Mouse (Mus musculus) fat pad, adult 2 months (tissue): ENCODE measurements at regions not wholly inside any gene's neighbourhood (a gene's known extent, or its start where the extent isn't known, plus 50 kb on each side); places are given as distances from the start of the nearest gene placed in this dataset.

ENCODE experiments used
- DNase-seq: peaks from one replicate; pipeline ENCODE4 v3.0.0-alpha.2; 2011; ENCODE audit warnings: low read depth, low spot score; ENCODE audit errors: extremely low read depth

DNA sequence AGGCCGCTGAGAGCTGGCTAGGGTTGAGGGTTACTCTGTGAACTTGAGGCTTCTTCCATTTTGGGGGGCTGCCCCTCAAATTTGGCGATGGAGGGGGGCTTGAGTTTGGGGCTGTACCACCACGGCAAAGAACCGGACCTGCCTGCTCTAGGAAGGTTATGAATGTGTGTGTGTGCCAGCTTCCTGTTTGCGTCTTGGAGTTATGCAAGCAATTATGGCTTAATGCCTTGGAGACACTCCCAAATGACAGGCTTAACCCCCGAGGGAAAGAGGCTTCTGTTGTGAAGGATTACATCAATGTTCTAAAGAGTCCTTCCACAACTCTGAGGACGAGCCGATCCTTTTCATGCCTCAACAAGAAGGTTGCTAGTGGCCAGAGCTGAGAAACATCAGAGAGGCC lies 294.1 kb downstream of the Bcl11a start:
- peak; percentile 96 for DNase-seq

DNA sequence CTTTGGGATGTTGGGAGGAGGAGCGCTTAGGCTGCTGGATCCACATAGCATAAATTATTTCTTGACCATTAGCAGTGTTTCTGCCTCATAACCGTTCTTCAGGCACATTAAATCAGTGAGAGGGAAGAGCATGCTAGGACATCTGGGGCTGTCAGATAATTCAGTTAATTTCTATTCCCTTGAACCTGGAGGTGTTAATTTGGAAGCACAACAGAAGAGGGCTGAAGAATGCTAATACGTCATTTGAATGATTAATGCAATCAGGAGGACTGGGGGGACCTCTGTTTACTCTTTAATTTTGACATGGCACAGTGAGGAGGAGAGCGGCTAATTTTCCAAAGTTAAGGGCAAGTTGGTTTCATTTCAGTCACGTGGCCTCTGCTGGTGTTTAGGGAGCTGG lies 294.8 kb downstream of the Bcl11a start:
- no peak for DNase-seq

DNA sequence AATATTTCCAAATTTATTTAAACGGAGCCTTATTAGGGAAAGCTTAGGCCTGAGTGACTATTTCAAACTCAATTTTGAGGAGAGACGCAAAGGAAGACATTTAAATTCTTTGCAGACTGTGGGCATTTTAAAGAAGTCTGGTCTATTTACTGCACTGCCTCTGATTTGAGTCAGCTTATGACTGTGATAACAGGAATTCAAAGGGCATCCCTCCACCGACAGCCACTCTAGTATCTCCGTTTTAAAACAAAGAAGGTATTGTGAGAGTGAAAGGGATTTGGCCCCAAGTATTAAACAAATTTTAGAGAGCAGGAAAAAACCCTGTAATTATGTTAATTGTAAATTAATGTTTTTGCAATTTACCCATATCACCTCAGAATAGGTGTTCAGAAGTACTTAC lies 295.4 kb downstream of the Bcl11a start:
- DNase-seq, result no peak

- DNase-seq, result no peak
Observed at GRCm38 (mm10) chr11:24377530-24377929, 299.7 kb downstream of the Bcl11a start.

DNA sequence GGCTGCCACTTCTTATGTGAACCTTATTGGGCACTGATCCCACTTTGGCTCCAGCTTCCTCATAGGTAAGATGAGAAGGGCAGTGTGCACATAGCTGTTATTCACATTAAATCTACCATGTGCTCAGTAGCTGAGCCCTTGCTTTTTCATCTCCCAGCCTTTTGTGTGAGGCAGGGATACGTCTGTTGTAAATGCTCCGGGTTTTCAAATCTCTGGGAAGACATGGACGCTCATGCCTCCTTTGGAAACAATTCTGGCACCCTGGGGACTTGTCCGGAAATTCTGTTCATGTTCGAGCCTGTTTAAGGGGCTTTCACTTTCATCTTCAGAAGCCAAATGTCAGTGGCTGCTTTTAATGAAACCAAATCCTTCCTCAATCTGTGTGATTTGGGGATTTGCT lies 312.7 kb downstream of the Bcl11a start:
- DNase-seq, result no peak

- DNase-seq, result no peak
Observed at GRCm38 (mm10) chr11:24391385-24391784, 313.5 kb downstream of the Bcl11a start.

- no peak for DNase-seq
Observed at GRCm38 (mm10) chr11:24395478-24395877, 317.6 kb downstream of the Bcl11a start.

DNA sequence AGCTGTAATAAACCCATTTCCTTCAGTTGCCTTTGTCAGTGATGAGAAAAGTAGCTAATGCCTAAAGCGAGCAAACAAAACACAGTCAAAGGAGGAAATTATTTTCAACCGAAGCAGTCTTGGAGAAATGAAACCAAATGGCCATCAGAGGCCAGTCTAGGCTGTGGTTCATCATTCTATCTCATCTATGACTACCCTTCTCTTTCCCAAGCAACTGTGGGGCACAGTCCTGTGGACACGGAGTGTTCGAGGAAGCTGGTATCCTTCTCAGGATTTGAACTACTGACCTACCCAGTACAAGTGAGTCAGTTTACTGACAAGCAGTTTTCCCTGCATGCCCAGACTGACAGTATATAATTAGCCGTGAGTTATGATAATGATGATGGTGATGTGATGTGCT lies 319.1 kb downstream of the Bcl11a start:
- no peak for DNase-seq

GRCm38 (mm10) chr11:24397710-24398109 lies 319.9 kb downstream of the Bcl11a start:
- no peak for DNase-seq

GRCm38 (mm10) chr11:24401151-24401550 lies 323.3 kb downstream of the Bcl11a start:
- DNase-seq, result peak; percentile 39

- DNase-seq, result peak; percentile 51
Observed at GRCm38 (mm10) chr11:24402127-24402526, 324.3 kb downstream of the Bcl11a start.

DNA sequence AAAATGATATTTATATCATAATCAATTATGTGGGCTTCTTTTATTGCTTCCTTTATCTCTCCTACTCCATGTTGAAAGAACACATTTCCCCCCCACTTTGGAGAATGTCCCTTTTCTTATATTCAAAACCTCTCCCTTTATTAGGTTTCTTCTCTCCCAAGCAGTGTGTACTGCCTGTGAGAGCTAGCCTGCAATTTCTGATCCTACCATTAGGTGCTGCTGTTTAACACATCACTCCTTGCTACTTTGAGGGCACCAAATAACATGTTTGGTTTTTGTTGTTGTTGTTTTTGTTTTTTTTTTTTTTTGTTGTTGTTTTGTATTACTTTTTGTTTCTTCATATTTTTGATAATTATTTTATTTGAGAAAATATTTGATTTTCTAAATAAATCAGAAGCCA lies 336.9 kb downstream of the Bcl11a start:
- no peak for DNase-seq

GRCm38 (mm10) chr11:24422066-24422775 lies 344.4 kb downstream of the Bcl11a start:
- no peak for DNase-seq

GRCm38 (mm10) chr11:24423278-24423677 lies 345.4 kb downstream of the Bcl11a start:
- no peak for DNase-seq

DNA sequence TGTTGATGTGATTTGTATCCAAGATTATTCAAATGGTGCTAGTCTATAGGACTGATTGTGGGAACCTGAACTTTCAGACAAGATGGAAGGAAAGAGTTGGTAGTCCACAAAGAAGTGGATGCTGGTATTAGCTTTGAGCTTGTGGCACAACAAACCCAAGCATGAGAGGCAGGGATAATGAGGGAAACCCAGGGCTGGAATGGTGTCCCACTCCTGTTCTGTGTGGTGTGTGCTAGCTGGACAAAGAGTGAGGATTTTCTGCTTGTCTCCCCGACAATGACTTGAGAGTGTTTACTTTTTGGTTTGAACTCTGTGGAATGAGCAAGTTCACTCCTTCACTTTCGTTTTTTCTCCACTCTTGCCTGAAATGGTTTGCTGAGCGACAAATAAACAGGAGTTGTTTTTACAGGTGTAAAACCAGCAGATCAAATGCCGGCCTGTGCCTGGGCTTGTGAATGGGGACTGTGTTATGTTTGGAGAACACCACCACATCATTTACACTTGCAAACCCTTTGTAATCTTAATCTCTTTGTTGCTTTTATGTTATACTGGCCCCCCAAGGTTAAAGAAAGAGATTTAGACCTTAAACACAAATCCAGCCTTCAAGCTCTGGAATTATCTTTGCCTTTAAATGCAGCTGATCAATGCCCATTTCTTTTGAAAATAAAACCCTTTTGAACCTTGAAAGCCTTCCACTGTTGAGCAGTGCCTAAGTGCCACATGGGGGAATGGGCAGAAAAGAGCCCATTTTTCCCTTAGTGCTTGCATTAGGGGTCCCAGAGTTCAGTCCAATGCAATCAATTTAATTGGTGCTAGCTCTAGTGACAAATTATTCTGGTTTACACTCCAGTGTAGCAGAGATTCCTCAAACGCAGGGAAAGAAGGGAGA lies 349.4 kb downstream of the Bcl11a start:
- no peak for DNase-seq

- DNase-seq, result no peak
Observed at GRCm38 (mm10) chr11:24448608-24449007, 370.8 kb downstream of the Bcl11a start.

DNA sequence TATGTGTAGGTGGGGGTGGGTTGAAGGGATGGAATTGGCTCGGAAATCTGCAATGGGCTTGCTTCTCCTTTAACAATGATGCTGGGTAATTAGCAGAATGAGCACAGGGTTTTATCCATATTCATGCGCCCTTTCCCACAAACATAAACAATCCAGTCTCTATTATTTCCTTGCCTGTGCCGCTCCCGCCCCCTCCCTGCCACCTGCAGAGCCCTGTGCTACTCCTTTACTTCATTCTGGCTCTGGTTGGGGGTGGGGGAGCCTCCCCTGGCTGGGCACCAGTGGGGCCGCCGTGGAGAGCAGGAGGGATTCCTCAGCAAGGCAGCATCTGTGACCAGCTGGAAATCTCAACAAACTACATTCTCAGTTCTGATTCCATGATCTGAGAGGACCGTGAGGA lies 374.4 kb downstream of the Bcl11a start:
- no peak for DNase-seq

DNA sequence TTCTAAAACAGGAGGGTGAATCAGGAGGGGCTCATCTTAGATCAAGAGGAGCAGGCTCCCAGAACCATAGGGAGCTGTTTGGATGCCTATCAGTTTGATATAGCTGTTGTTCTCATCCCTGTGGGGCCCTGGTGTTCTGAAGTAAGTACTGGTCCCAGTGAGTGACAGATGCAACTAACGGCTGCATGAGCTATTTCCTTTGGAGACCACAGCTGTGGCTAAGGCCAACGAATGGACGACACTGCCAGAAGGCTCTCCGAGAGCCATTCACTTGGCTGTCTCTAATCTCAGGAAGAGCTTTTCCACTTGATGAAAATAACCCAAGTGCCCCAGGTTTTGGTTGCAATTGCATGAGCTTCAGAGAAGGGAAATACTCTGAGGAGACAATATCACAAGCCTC lies 386.8 kb downstream of the Bcl11a start:
- DNase-seq, result no peak

GRCm38 (mm10) chr11:24467458-24467857 lies 389.6 kb downstream of the Bcl11a start:
- no peak for DNase-seq

DNA sequence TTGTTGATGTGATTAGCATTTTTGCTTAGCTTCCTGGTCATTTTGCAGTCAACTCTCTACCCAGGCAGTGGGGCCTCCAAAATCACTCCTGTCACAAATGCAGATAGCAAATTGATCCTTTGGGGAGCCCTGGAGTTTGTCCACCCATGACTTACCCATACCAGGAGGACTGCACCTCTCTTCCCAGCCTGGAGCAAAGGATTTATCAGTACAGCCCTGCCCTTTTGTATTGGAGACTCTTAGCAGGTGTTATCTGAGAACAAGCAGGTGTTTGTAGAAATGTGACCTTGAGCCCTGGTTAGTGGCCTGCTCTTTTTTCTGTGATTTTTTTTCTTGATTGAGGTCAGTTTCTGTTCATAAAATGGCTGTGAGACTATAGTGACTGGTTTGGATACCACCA lies 392.6 kb downstream of the Bcl11a start:
- DNase-seq, result no peak

GRCm38 (mm10) chr11:24472617-24473367 lies 394.9 kb downstream of the Bcl11a start:
- DNase-seq, result no peak
